14 mouse cellular contexts compared by ENCODE assay signal in the genomic region with DNA sequence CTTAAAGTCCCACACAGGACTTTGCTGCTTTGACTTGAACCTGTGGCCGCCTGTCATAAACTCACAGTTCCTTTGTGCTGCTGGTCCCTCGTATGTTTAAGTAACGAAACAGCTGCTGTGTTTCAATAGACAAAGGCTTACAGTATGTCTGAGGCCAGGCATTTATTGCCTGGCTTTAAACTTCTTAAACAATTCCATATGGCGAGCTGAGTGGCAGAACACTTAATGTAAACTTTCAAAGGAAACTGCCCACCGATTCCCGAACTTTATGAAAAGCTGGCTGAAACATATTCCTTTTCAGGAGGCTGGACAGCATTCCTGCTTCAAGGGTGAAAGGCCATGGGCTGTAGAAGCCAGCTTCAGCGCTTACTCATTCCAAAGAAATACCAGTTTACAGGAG. TPM values are rescaled to one million over a fixed set of nuclear protein-coding genes. Genes with fewer than 3 reads are reported as not detected.
DNase-seq lines count a peak whose midpoint lies in the region; ATAC-seq and TF ChIP-seq lines count a peak whose summit lies in the region.
"Had no signal": no experiment of that assay in that cellular context is flagged by ENCODE, and none has a peak within 500 bp of the region (broad histone marks: within the 10 kb centered on the region; RNA-seq: fewer than 3 reads in every experiment).

No protein-coding gene starts in this region.

- 46% methylated on average over 7 of the region's 7 CpGs for WGBS in heart, embryonic 13.5 days
- 6% methylated on average over 7 of the region's 7 CpGs for WGBS in lung, embryonic 15.5 days
- WGBS in lung, postnatal 0 days: 15% methylated on average over 7 of the region's 7 CpGs
- WGBS in intestine, embryonic 15.5 days: 14% methylated on average over 7 of the region's 7 CpGs
- WGBS in stomach, embryonic 16.5 days: 19% methylated on average over 7 of the region's 7 CpGs

- H3K27ac ChIP-seq in heart, embryonic 13.5 days (replicated peaks): peak overlapping the region; percentile 84
- peak overlapping the region; percentile 64 for H3K27ac ChIP-seq in lung, embryonic 15.5 days
- H3K27ac ChIP-seq in lung, postnatal 0 days (ENCODE audit: low read length): no peak overlapping the region
- peak overlapping the region; percentile 49 for H3K27ac ChIP-seq in intestine, embryonic 15.5 days
- peak overlapping the region; percentile 82 for H3K27ac ChIP-seq in stomach, embryonic 16.5 days (ENCODE audit: low read length)
- H3K27ac ChIP-seq: hindbrain, embryonic 15.5 days had no signal

- no peak for DNase-seq in heart, postnatal 25 days (ENCODE audit: low spot score)
- no peak for DNase-seq in lung, postnatal 0 days (ENCODE audit: low spot score)
- no peak for DNase-seq in cerebellum, postnatal 25 days
- DNase-seq in adrenal gland, postnatal 10 days: no peak
- DNase-seq: liver, embryonic 13.5 days; right cerebral cortex, postnatal 14 days had no signal

- H3K4me1 ChIP-seq in heart, embryonic 13.5 days: peaks cover 69% of the 10 kb centered on the region
- H3K4me1 ChIP-seq in lung, embryonic 15.5 days: peaks cover 70% of the 10 kb centered on the region
- H3K4me1 ChIP-seq in lung, postnatal 0 days (ENCODE audit: insufficient read depth, low read depth, low read length): peaks cover 7% of the 10 kb centered on the region; the same call in 1 of the 2 replicates
- peaks cover 26% of the 10 kb centered on the region for H3K4me1 ChIP-seq in intestine, embryonic 15.5 days (replicated peaks)
- H3K4me1 ChIP-seq in stomach, embryonic 16.5 days (ENCODE audit: control insufficient read depth, insufficient read depth, low read length): peaks cover 31% of the 10 kb centered on the region

- H3K27me3 ChIP-seq in heart, embryonic 13.5 days (replicated peaks): no peaks in the 10 kb centered on the region
- no peaks in the 10 kb centered on the region for H3K27me3 ChIP-seq in lung, embryonic 15.5 days
- H3K27me3 ChIP-seq in lung, postnatal 0 days (replicated peaks; ENCODE audit: insufficient read depth, low read length): no peaks in the 10 kb centered on the region
- H3K27me3 ChIP-seq in intestine, embryonic 15.5 days (replicated peaks): no peaks in the 10 kb centered on the region
- no peaks in the 10 kb centered on the region for H3K27me3 ChIP-seq in stomach, embryonic 16.5 days (ENCODE audit: control insufficient read depth, insufficient read depth, low read length)
- H3K27me3 ChIP-seq: CH12.LX; hindbrain, embryonic 15.5 days; liver, embryonic 13.5 days had no signal

- H3K9ac ChIP-seq in heart, embryonic 13.5 days: no peak overlapping the region
- H3K9ac ChIP-seq in lung, embryonic 15.5 days: no peak overlapping the region
- H3K9ac ChIP-seq in lung, postnatal 0 days (replicated peaks; ENCODE audit: low read depth): no peak overlapping the region
- no peak overlapping the region for H3K9ac ChIP-seq in intestine, embryonic 15.5 days
- no peak overlapping the region; the same call in 1 of the 2 replicates for H3K9ac ChIP-seq in stomach, embryonic 16.5 days (ENCODE audit: low read length)
- H3K9ac ChIP-seq: hindbrain, embryonic 15.5 days; liver, embryonic 13.5 days had no signal

- TF ChIP-seq EP300 in lung, postnatal 0 days (IDR thresholded peaks at IDR 0.05): no peak

- no peaks in the 10 kb centered on the region for H3K9me3 ChIP-seq in heart, embryonic 13.5 days
- no peaks in the 10 kb centered on the region for H3K9me3 ChIP-seq in lung, embryonic 15.5 days
- no peaks in the 10 kb centered on the region for H3K9me3 ChIP-seq in lung, postnatal 0 days (ENCODE audit: low read length)
- no peaks in the 10 kb centered on the region for H3K9me3 ChIP-seq in intestine, embryonic 15.5 days
- H3K9me3 ChIP-seq in stomach, embryonic 16.5 days (replicated peaks; ENCODE audit: control insufficient read depth, low read length): no peaks in the 10 kb centered on the region
- H3K9me3 ChIP-seq: hindbrain, embryonic 15.5 days; liver, embryonic 13.5 days; megakaryocyte, embryonic 14.5 days had no signal

- H3K4me2 ChIP-seq in heart, embryonic 13.5 days: no peak overlapping the region
- H3K4me2 ChIP-seq in lung, embryonic 15.5 days: no peak overlapping the region; the same call in 1 of the 2 replicates
- H3K4me2 ChIP-seq in lung, postnatal 0 days (replicated peaks; ENCODE audit: low read depth, low read length): no peak overlapping the region
- no peak overlapping the region for H3K4me2 ChIP-seq in intestine, embryonic 15.5 days (replicated peaks)
- H3K4me2 ChIP-seq in stomach, embryonic 16.5 days (ENCODE audit: low read depth, low read length): peak overlapping the region; percentile 21; the same call in 1 of the 2 replicates
- H3K4me2 ChIP-seq: hindbrain, embryonic 15.5 days; liver, embryonic 13.5 days had no signal

- no peak for TF ChIP-seq CTCF in lung, postnatal 0 days (IDR thresholded peaks at IDR 0.05)

- no peak overlapping the region for H3K4me3 ChIP-seq in heart, embryonic 13.5 days
- no peak overlapping the region for H3K4me3 ChIP-seq in lung, embryonic 15.5 days
- no peak overlapping the region for H3K4me3 ChIP-seq in lung, postnatal 0 days (ENCODE audit: low read depth, low read length)
- H3K4me3 ChIP-seq in intestine, embryonic 15.5 days (replicated peaks): no peak overlapping the region
- H3K4me3 ChIP-seq in stomach, embryonic 16.5 days (replicated peaks; ENCODE audit: low read length): no peak overlapping the region
- H3K4me3 ChIP-seq: hindbrain, embryonic 15.5 days; liver, embryonic 13.5 days; megakaryocyte, embryonic 14.5 days had no signal

- ATAC-seq in heart, embryonic 13.5 days (ENCODE audit: extremely low read depth, insufficient number of reproducible peaks, low FRiP score, low TSS enrichment): no peak
- ATAC-seq in lung, embryonic 15.5 days (ENCODE audit: borderline replicate concordance, extremely low read depth, low FRiP score, low TSS enrichment): peak; percentile 68
- ATAC-seq in lung, postnatal 0 days: no peak
- peak; percentile 68 for ATAC-seq in intestine, embryonic 15.5 days
- ATAC-seq in stomach, embryonic 16.5 days (ENCODE audit: insufficient read depth, low FRiP score): 0 out of 2 replicates have a peak, but pooled peaks have one; percentile 62

- no peaks in the 10 kb centered on the region for H3K36me3 ChIP-seq in heart, embryonic 13.5 days
- no peaks in the 10 kb centered on the region for H3K36me3 ChIP-seq in lung, embryonic 15.5 days
- H3K36me3 ChIP-seq in lung, postnatal 0 days (ENCODE audit: insufficient read depth, low read length): no peaks in the 10 kb centered on the region
- H3K36me3 ChIP-seq in intestine, embryonic 15.5 days: no peaks in the 10 kb centered on the region
- H3K36me3 ChIP-seq in stomach, embryonic 16.5 days (ENCODE audit: control insufficient read depth, insufficient read depth, low read length): no peaks in the 10 kb centered on the region
- H3K36me3 ChIP-seq: hindbrain, embryonic 15.5 days; liver, embryonic 13.5 days had no signal

- intact Hi-C loops in heart, postnatal 25 days (cut with DNase I): no loop called here

RNA-seq across cellular contexts. Expression of a gene that starts 37.5 kb away (rescaled TPM):
- not detected in 2 replicates for polyA plus RNA-seq in heart, embryonic 13.5 days (2015; fragmentation: Nextera tagmentation; extraction: Ambion mirVana)
- total RNA-seq in heart, postnatal 25 days (2021): not detected
- not detected in 2 replicates for polyA plus RNA-seq in lung, embryonic 15.5 days (2015; fragmentation: Nextera tagmentation; extraction: Ambion mirVana)
- polyA plus RNA-seq in lung, postnatal 0 days (2015; fragmentation: Nextera tagmentation; extraction: Ambion mirVana): not detected in 2 replicates
- not detected in 2 replicates for polyA plus RNA-seq in intestine, embryonic 15.5 days (2015; fragmentation: Nextera tagmentation; extraction: Ambion mirVana)
- polyA plus RNA-seq in stomach, embryonic 16.5 days (2015; fragmentation: Nextera tagmentation; extraction: Ambion mirVana): not detected in 2 replicates
- total RNA-seq in adrenal gland, postnatal 10 days (2021): not detected
- total RNA-seq: CH12.LX; layer of hippocampus, adult 8-10 months had no signal
- polyA plus RNA-seq: liver, embryonic 13.5 days had no signal

RNA-seq across cellular contexts. Expression of a gene that starts 48.0 kb away (rescaled TPM):
- polyA plus RNA-seq in heart, embryonic 13.5 days (2015; fragmentation: Nextera tagmentation; extraction: Ambion mirVana): 24.0 and 25.0 TPM in 2 replicates
- 10 to 100 TPM; 16.5 to 16.9 TPM for total RNA-seq in heart, postnatal 25 days (2021)
- 35.7 and 36.4 TPM in 2 replicates for polyA plus RNA-seq in lung, embryonic 15.5 days (2015; fragmentation: Nextera tagmentation; extraction: Ambion mirVana)
- 38.1 and 39.3 TPM in 2 replicates for polyA plus RNA-seq in lung, postnatal 0 days (2015; fragmentation: Nextera tagmentation; extraction: Ambion mirVana)
- polyA plus RNA-seq in intestine, embryonic 15.5 days (2015; fragmentation: Nextera tagmentation; extraction: Ambion mirVana): 32.8 and 34.5 TPM in 2 replicates
- 36.3 and 39.7 TPM in 2 replicates for polyA plus RNA-seq in stomach, embryonic 16.5 days (2015; fragmentation: Nextera tagmentation; extraction: Ambion mirVana)
- total RNA-seq in adrenal gland, postnatal 10 days (2021): 10 to 100 TPM; 20.4 to 20.5 TPM

Comparison
In these comparisons a context has a peak if more than half of its experiments do, and no peak if none do; other contexts are left out.
1. ATAC-seq: peak in lung, embryonic 15.5 days (single experiment), intestine, embryonic 15.5 days (single experiment) and stomach, embryonic 16.5 days (single experiment); none in heart, embryonic 13.5 days (single experiment) and lung, postnatal 0 days (single experiment).